22 mouse cellular contexts compared by ENCODE assay signal in the genomic region with DNA sequence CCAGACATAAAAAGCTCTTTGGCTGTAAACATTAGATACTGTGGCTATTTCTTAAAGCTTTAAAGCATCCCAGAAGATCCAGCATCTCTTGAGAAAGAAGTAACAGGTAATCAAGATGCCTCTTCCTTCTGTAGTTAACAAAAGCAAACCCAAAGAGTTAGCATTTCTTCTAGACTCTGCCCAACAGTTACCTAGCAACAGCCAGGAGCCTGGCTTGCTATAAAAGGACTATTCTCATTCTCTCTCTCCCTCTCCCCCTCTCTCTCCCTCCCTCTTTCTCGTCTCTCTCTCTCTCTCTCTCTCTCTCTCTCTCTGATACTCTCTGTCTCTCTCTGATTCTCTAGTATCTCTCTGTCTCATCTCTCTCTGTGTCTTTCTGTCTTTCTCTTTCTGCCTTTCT.
"Had no signal": no experiment of that assay in that cellular context is flagged by ENCODE, and none has a peak within 500 bp of the region (broad histone marks: within the 10 kb centered on the region; RNA-seq: fewer than 3 reads in every experiment).

No protein-coding gene starts in this region.

- H3K9ac ChIP-seq: limb, embryonic 12.5 days; limb, embryonic 15.5 days; liver, embryonic 14.5 days; liver, postnatal 0 days; lung, embryonic 14.5 days; neural tube, embryonic 12.5 days; neural tube, embryonic 15.5 days; stomach, embryonic 15.5 days had no signal

- H3K4me3 ChIP-seq: limb, embryonic 12.5 days; limb, embryonic 15.5 days; neural tube, embryonic 12.5 days; neural tube, embryonic 15.5 days; stomach, embryonic 15.5 days had no signal

- H3K27ac ChIP-seq: limb, embryonic 12.5 days; limb, embryonic 15.5 days; liver, embryonic 14.5 days; macrophage; neural tube, embryonic 12.5 days; neural tube, embryonic 15.5 days; stomach, embryonic 15.5 days had no signal

- ATAC-seq: intestine, embryonic 16.5 days; liver, postnatal 0 days; lung, postnatal 0 days had no signal

- H3K36me3 ChIP-seq: limb, embryonic 12.5 days; limb, embryonic 15.5 days; neural tube, embryonic 12.5 days; neural tube, embryonic 15.5 days; stomach, embryonic 15.5 days had no signal

- H3K27me3 ChIP-seq: limb, embryonic 12.5 days; limb, embryonic 15.5 days; neural tube, embryonic 12.5 days; neural tube, embryonic 15.5 days; stomach, embryonic 15.5 days had no signal

- H3K4me1 ChIP-seq: limb, embryonic 12.5 days; limb, embryonic 15.5 days; neural tube, embryonic 12.5 days; neural tube, embryonic 15.5 days; stomach, embryonic 15.5 days had no signal

- H3K4me2 ChIP-seq: limb, embryonic 12.5 days; limb, embryonic 15.5 days; liver, embryonic 11.5 days; lung, embryonic 14.5 days; neural tube, embryonic 12.5 days; neural tube, embryonic 15.5 days; stomach, embryonic 15.5 days had no signal

- H3K9me3 ChIP-seq: limb, embryonic 12.5 days; limb, embryonic 15.5 days; neural tube, embryonic 15.5 days; stomach, embryonic 15.5 days had no signal

- DNase-seq: kidney, adult 18-20 months; kidney, adult 9 months; kidney, postnatal 14 days; kidney, postnatal 4 days; left cerebral cortex, postnatal 4 days; liver, postnatal 0 days; lung, embryonic 14.5 days; right cerebral cortex, adult 18-20 months; right cerebral cortex, postnatal 14 days; right cerebral cortex, postnatal 4 days; thymus, adult 18-20 months; thymus, postnatal 36 days had no signal
